Mouse (Mus musculus): Measurements from ENCODE around the gene Nos1ap. TPM values are rescaled to one million over a fixed set of nuclear protein-coding genes. Genes with fewer than 3 reads are reported as not detected.

Gene Nos1ap
- total RNA-seq, 2 experiments from 2014 or later: 190 to 195 TPM

GRCm38 (mm10) chr1:170392771-170393728, 196.6 kb downstream of the Nos1ap start:
- no peak for DNase-seq (ENCODE audit: low spot score in 2 of 2)
- intact Hi-C loops (cut with DNase I): no loop called here

GRCm38 (mm10) chr1:170387180-170387912, 202.3 kb downstream of the Nos1ap start:
- DNase-seq (ENCODE audit: low spot score in 2 of 2): peak; percentile 48 to 61
- intact Hi-C loops (cut with DNase I): no loop called here

- DNase-seq (ENCODE audit: low spot score in 2 of 2): no peak
- intact Hi-C loops (cut with DNase I): no loop called here
Observed at GRCm38 (mm10) chr1:170385416-170385815, 204.2 kb downstream of the Nos1ap start.

- no peak for DNase-seq (ENCODE audit: low spot score in 2 of 2)
- intact Hi-C loops (cut with DNase I): no loop called here
Observed at GRCm38 (mm10) chr1:170383530-170383929, 206.1 kb downstream of the Nos1ap start.

GRCm38 (mm10) chr1:170381457-170381856, 208.2 kb downstream of the Nos1ap start:
- intact Hi-C loops (cut with DNase I): no loop called here
- DNase-seq (ENCODE audit: low spot score in 2 of 2): no peak

- intact Hi-C loops (cut with DNase I): no loop called here
- no peak for DNase-seq (ENCODE audit: low spot score in 2 of 2)
Observed at GRCm38 (mm10) chr1:170380505-170380904, 209.2 kb downstream of the Nos1ap start.

GRCm38 (mm10) chr1:170375721-170376120, 213.9 kb downstream of the Nos1ap start:
- intact Hi-C loops (cut with DNase I): no loop called here
- no peak for DNase-seq (ENCODE audit: low spot score in 2 of 2)

GRCm38 (mm10) chr1:170373750-170374149, 215.9 kb downstream of the Nos1ap start:
- DNase-seq (ENCODE audit: low spot score in 2 of 2): no peak
- intact Hi-C loops (cut with DNase I): no loop called here

GRCm38 (mm10) chr1:170371191-170371792, 218.4 kb downstream of the Nos1ap start:
- no peak for DNase-seq (ENCODE audit: low spot score in 2 of 2)
- intact Hi-C loops (cut with DNase I): no loop called here

GRCm38 (mm10) chr1:170368864-170369263, 220.8 kb downstream of the Nos1ap start:
- intact Hi-C loops (cut with DNase I): no loop called here

GRCm38 (mm10) chr1:170366981-170367700, 222.5 kb downstream of the Nos1ap start:
- intact Hi-C loops (cut with DNase I): no loop called here
- no peak for DNase-seq (ENCODE audit: low spot score in 2 of 2)

More at GRCm38 (mm10) chr1:170368864-170369263, 220.8 kb downstream of the Nos1ap start:
- no peak for DNase-seq (ENCODE audit: low spot score in 2 of 2)

GRCm38 (mm10) chr1:170363746-170364145, 225.9 kb downstream of the Nos1ap start:
- intact Hi-C loops (cut with DNase I): no loop called here
- DNase-seq (ENCODE audit: low spot score in 2 of 2): no peak

- intact Hi-C loops (cut with DNase I): no loop called here
- no peak for DNase-seq (ENCODE audit: low spot score in 2 of 2)
Observed at GRCm38 (mm10) chr1:170360183-170360915, 229.3 kb downstream of the Nos1ap start.

- no peak for DNase-seq (ENCODE audit: low spot score in 2 of 2)
- intact Hi-C loops (cut with DNase I): no loop called here
Observed at GRCm38 (mm10) chr1:170353335-170353734, 236.3 kb downstream of the Nos1ap start.

GRCm38 (mm10) chr1:170351080-170351479, 238.6 kb downstream of the Nos1ap start:
- intact Hi-C loops (cut with DNase I): no loop called here
- no peak for DNase-seq (ENCODE audit: low spot score in 2 of 2)

- intact Hi-C loops (cut with DNase I): no loop called here
- no peak for DNase-seq (ENCODE audit: low spot score in 2 of 2)
Observed at GRCm38 (mm10) chr1:170346266-170346665, 243.4 kb downstream of the Nos1ap start.

- intact Hi-C loops (cut with DNase I): no loop called here
- DNase-seq (ENCODE audit: low spot score in 2 of 2): no peak
Observed at GRCm38 (mm10) chr1:170343906-170344305, 245.8 kb downstream of the Nos1ap start.

- intact Hi-C loops (cut with DNase I): no loop called here
- no peak for DNase-seq (ENCODE audit: low spot score in 2 of 2)
Observed at GRCm38 (mm10) chr1:170343081-170343480, 246.6 kb downstream of the Nos1ap start.

GRCm38 (mm10) chr1:170339943-170340342, 249.7 kb downstream of the Nos1ap start:
- intact Hi-C loops (cut with DNase I): no loop called here

More at GRCm38 (mm10) chr1:170339943-170340342, 249.7 kb downstream of the Nos1ap start:
- no peak for DNase-seq (ENCODE audit: low spot score in 2 of 2)

Measured in left cerebral cortex, postnatal 36 days (tissue).